Mouse (Mus musculus) cerebellum, adult 9-11 months (tissue): Measurements from ENCODE around the gene 9430097D07Rik.
A peak's percentile ranks its signal among the peaks of the same experiment; 100 is the strongest.

Source experiments
- DNase-seq: peaks from one replicate; pipeline ENCODE4 v3.0.0; 2022

9430097D07Rik gene

DNA sequence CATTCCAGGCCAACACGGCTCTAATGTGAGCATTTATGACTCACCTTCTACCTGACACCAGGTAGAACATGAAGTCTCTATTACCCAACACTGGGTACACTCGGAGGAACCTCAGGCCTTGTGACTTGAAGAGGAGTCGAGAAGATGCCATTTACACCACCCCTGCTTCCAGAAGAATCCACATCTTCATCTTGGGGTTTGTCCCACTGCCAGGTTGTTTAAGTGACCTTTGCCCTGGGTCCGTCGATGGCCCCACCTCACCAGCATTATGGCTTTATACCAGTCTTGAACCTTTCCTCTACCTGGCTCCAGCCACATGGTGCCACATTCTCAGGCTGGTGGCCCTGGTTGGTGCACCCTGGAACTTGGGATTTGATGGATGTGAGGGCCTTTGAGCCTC is 21.8 kb upstream of the 9430097D07Rik start:
- peak; percentile 67 for DNase-seq

DNA sequence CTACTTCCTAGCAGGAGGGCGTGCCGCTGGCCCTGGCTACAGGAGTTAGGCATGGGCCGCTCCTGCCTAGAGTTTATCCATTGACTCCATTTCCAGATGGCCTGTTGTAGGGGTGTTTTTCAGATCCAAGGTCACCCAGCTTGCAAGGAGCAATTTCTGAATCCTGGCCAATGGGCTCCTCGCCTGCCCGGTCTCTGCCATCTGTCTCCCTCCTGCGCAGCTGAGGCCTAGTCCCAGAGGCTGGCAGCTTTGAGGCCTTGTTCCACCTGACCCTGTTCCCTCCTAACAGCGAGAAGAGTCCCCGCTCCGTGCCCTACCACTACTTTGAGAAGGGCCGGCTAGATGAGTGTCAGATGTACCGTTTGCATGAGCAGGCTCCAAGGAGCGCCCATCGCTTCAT is 21.2 kb upstream of the 9430097D07Rik start:
- peak; percentile 96 for DNase-seq

- peak; percentile 72 for DNase-seq
Measured at GRCm38 (mm10) chr2:32591249-32591648, 15.8 kb upstream of the 9430097D07Rik start.

GRCm38 (mm10) chr2:32590224-32590623 is 14.7 kb upstream of the 9430097D07Rik start:
- DNase-seq: peak; percentile 66

DNA sequence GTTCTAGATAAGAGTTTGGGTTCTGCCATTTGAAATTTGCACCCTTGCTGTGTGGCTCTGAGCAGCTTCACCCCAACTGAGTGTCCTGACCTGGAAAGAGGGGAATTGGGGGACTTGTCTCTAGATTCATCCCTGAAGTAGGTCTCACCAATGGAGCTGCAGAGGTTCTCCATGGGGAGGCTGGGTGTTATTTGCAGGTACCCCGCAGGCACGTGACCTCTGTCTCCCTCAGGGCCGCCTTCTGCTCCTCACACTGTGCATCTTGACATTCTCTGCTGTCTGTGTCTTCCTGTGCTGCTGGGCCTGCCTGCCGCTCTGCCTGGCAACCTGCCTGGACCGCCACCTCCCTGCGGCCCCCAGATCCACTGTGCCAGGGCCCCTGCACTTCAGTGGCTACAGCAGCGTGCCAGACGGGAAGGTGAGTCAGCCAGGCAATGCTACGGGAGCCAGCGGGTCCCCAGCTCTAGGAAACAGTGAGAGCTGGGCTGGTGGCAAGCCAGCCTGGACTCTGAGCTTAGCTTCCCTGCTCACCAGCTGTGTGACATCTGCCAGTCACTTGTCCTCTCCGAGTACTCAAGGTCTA is 13.8 kb upstream of the 9430097D07Rik start:
- peak; percentile 95 for DNase-seq

- peak; percentile 68 for DNase-seq
Measured at GRCm38 (mm10) chr2:32587731-32588321, 12.3 kb upstream of the 9430097D07Rik start.

- DNase-seq: peak; percentile 92
Measured at GRCm38 (mm10) chr2:32586871-32587351, 11.4 kb upstream of the 9430097D07Rik start, which contains the start of gene St6galnac4. Gene St6galnac4 (plus strand): TSS chr2:32587095.

- DNase-seq: peak; percentile 62
Measured at GRCm38 (mm10) chr2:32585149-32585714, 9.7 kb upstream of the 9430097D07Rik start.

DNA sequence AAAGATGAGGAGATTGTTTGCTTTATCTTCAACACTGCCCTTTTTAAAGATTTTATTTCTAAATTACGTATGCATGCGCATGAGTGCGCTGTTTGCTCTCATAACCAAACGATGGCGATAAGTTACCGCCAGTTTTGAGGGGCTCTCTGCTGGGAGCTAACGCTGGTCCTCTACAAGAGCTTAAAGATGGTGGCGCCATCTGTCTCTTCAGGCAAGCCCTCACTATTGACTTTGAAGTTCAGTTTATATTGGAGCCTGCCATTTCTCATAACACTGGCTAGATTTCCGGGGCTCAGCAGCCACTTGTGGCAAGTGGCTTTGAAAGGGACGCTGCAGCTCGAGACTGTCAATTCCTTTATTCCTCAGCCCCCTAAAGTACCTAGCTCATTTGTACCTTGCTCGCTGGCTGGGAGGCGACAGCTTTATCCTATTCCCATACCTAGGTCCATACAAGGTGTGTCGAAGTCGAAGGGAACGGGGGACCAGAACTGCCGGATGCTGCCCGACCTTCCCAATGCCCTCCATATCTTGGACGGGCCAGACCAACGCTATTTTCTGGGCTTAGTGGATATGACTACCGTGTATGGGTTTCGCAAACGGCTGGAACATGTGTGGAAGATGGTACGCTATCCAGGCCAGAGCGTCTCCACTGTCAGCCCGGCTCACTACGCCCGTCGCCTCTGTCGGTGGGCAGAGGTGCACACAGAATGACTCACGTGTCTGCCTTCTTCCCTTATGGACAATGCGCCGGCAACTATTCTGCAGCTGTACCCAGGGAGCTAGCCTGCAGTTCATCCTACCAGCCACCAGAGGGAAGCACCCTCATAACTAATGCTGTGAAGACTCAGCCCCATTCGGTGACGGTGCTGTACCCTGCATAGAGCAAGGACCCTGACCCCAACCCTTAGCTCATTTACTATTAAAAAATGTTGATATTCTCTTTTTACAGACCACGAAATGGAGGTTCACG is 7.6 kb upstream of the 9430097D07Rik start:
- peak; percentile 86 for DNase-seq

- DNase-seq: peak; percentile 78
Measured at GRCm38 (mm10) chr2:32581450-32582095, 6.1 kb upstream of the 9430097D07Rik start.

DNA sequence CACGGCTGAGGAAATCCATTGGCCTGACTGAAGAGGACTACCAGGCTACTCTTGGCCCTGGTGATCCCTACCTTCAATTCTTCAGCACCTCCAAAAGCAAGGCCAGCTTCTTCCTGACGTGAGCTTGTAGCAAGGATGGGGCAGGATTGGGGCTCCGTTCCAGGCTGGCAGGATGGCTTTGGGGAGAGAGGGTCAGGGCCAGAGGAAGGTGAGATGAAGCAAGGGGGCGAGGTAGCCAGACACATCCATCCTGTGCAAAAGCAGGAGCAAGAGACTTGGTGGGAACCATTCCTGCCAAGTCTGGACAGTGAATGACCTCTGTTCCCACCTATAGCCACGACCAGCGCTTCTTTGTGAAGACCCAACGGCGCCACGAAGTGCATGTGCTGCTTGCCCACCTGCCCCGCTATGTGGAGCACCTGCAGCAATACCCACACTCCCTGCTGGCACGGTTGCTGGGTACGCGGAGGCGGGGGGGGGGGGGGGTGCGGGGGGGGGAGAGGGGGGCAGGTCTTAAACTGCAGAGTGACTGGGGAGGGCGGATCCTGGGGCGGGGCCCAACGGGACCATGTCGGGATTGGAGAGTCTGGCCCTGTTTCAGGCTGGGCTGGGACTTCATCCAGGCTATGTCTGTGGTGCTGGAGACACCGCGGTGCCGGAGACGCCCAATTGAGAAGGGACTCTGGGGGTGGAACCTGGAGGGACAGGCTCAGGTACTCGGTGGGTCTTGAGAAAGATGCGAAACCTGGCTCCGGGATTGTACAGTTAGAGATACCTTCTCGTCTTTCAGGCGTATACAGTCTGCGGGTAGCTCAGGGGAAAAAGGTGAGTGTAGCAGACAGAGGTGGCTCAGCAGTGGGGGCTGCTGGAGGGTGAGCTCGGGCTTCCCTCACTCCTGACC is 2.9 kb upstream of the 9430097D07Rik start:
- DNase-seq: peak; percentile 71

- peak; percentile 50 for DNase-seq
Measured at GRCm38 (mm10) chr2:32576532-32576931, 1.0 kb upstream of the 9430097D07Rik start.

GRCm38 (mm10) chr2:32574901-32575585 is 441 bp downstream of the 9430097D07Rik start:
- peak; percentile 80 for DNase-seq

DNA sequence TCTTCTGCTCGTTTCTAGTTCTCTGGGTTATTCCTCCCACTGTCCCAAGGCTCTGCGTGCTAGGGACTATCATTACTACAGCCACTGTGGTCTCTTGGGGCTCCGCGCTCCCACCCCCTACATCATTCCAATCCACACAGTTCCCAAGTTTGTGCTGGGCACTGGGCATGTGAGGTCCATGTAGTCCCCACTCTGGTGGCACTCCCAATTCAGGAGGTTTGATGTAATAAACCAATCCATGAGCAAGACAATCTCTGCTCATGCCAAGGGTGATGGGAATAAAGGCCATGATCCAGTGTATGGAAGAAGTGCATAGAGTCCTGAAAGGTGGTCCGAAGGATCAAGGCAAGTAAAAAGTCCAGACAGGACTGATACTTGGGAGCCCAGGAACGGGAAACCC is 987 bp downstream of the 9430097D07Rik start, which contains the start of gene Pip5kl1:
Pip5kl1 (plus strand) TSS at position 301 of the 400 bp plus-strand sequence.
- DNase-seq: no peak

DNA sequence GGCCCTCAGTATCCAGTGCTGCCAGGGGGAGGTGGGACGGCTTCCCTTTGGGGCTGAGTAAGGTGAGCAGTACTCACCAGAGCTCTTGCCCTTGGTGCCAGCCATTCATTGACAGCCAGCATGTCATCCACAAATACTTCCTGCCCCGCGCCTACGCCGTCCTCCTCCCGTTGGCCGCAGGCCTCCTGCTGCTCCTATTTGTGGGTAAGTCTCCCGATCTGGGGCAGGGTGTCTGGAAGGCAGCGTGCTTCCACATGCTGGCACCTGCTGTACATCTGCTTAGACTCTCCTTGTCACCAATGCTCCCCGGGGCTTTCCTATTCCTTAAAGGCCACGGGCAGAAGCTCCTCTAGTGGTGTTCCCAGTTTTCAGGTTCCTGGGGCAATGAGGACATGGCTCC is 3.3 kb downstream of the 9430097D07Rik start:
- DNase-seq: peak; percentile 57

- peak; percentile 92 for DNase-seq
Measured at GRCm38 (mm10) chr2:32570698-32571494, 4.6 kb downstream of the 9430097D07Rik start, which contains the start of gene Dpm2. Gene Dpm2 (plus strand): TSS chr2:32570858.

DNA sequence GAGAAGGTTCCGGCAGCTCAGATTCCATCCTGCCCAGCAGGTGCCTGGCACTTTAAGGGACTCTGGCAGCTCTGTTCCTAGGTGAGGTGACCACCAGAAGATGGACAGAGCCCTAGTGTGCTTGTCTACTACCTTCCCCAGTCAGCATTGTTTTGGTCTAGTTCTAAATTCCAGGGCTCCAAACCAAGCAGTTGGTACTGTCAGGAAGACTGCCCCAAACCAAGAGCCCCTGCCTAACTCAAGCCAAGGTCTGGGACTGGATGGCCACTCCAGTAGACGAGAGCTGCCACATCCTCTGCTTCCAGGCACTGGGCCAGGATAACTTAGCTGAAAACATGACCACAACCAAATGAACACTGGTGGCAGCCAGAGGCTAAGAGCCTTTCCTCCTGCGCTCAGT is 6.5 kb downstream of the 9430097D07Rik start:
- peak; percentile 58 for DNase-seq

GRCm38 (mm10) chr2:32568149-32568548 is 7.3 kb downstream of the 9430097D07Rik start:
- peak; percentile 72 for DNase-seq

DNA sequence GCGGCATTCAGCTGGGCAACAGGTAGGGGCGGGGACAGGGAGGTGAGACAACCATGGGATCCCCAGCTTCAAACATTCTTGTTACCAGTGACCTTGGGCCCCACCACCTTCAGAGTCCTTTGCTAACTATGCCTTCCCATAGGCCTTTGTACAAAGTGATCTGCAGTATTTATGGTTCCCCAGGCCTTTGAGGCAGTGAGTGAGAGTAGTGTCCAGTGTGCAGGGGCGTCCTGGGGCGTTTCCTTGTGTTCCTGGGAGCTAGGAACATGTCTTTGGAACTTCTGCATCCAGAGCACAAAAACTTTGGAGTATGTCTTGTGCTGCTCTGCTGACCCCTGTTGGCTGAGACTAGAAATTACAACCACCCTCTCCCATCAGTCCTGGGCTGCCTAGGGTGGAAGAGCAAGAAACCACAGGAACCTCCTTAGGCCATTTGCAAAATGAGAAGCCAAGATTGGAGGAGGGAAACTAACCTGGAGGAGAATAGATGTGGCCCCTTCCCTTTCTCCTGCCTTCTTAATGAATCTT is 8.9 kb downstream of the 9430097D07Rik start:
- DNase-seq: peak; percentile 74
